Mouse (Mus musculus) megakaryocyte-erythroid progenitor cell, adult 5-6 weeks (primary cell): ENCODE measurements around the gene Usp10. TPM values are rescaled to one million over a fixed set of nuclear protein-coding genes. Genes with fewer than 3 reads are reported as not detected.

Source experiments
- ATAC-seq: replicated peaks from 2 replicates; pipeline ENCODE4 v1.8.0; 2016; ENCODE audit warnings: mild to moderate bottlenecking, inconsistent platforms; ENCODE audit not compliant: severe bottlenecking, poor library complexity, low FRiP score, low TSS enrichment
- total RNA-seq, 2 experiments: library from RNA; stranded (forward) in 1 of 2; stranded (reverse) in 1 of 2; fragments of 200-1000, 215-1000 nt in 1 of 2; fragments of >200 nt in 1 of 2; fragmentation: Nextera tagmentation in 1 of 2; gene quantifications; 2 replicates each; pipeline ENCODE4 v1.2.3; 2014 to 2017

Gene Usp10
- total RNA-seq, 2 experiments from 2014 or later: 78.8 to 258 TPM

DNA sequence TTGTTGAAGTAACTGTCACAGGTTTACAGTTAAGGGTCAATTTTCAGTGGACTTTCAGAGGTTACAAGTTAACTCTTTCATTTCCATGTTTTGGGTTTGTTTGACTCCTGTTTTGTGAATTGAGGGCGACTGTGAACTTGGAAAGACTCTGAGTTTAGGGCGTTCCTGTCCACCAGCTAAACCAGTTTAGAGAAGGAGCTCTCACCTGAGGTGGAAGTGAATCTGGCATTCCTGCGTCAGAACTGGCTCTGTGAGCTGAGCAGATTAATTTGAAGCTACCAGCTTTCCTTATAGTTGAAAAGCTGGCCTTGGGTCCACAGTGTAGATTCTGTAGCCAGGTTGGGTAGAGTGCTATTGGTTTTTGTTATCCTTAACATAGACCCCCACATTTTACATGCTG lies 3.0 kb downstream of the Usp10 start:
- ATAC-seq: no peak

DNA sequence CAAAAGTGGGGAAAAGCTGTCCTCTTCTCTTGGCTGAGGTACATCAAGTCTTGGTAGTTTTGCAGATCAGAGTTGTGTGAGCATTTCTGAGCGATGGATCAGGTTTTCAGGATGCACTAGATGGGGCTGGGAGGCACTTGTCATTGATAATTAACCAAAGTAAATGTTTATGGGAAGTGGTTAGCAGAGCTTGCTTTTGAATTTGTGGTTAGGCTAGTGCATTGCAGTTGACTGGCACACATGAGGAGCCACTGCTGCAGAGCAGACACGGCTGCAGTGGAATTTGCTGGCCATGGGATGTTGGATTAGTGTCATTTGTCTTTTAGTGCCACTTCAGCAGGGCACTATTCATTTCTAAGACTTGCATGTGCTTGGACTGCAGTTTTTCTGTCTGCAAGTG lies 4.0 kb downstream of the Usp10 start:
- no peak for ATAC-seq

DNA sequence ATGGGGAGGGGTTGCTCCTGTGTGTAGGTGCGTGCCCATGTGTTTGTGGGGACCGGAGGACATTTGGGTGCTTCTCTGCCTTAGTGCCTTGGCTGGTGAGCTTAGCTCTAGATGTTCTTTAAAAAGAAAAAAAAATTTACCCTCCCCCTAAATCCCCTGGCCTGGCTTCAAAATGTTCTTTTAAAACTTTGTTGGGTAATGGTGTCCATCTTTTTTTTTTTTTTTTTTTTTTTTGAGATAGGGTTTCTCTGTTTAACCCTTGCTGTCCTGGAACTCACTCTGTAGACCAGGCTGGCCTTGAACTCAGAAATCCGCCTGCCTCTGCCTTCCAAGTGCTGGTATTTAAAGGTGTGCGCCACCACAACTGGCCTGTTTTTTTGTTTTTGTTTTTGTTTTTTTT lies 5.1 kb downstream of the Usp10 start:
- ATAC-seq: no peak

DNA sequence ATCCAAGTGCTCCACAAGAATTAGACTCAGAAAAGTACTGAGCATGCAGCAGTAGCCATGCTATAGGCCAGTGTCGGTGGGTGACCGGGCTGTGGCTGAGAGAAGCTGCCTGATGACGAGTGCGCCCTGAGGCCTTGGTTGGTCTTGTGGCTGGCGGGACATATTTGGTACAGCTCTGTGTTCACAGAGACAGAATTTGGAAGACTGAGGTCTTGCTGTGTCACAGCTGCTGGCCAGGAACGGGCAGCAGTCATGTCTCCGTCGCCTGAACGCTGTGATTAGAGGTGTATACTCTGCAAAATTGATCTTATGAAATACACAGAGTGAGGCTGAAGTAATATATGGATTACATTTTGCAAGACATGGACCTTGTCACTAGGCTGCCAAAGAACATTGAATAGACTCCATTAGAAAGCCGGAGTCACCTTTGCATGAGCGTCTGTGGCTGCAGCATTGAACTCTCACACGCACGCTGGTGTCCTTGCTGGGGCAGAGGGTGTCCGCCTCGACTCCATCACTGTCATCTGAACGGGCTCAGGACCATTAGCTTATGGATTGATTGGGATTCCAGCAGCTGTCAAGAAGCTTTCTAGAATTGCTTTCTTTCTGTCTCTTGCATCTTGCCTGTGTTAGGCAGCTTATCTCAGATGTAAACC lies 6.2 kb downstream of the Usp10 start:
- ATAC-seq: no peak

DNA sequence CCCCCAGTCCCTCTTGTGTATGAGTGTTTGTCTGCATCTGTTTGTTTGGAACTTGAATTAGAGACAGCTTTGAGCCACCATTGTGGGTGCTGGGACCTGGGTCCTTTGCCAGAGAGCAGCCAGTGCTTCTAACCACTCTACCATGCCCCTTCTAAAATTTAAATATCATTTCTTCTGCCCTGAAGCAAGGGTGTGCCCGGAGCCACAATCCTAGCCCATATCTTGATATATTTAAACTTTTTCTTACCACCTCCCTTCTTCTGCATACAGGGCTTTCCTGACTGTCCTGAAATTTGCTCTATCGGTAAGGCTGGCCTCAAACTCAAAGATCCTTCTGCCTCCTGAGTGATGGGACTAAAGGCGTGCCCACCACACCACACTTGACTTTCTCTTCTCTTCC lies 7.3 kb downstream of the Usp10 start:
- ATAC-seq: no peak

DNA sequence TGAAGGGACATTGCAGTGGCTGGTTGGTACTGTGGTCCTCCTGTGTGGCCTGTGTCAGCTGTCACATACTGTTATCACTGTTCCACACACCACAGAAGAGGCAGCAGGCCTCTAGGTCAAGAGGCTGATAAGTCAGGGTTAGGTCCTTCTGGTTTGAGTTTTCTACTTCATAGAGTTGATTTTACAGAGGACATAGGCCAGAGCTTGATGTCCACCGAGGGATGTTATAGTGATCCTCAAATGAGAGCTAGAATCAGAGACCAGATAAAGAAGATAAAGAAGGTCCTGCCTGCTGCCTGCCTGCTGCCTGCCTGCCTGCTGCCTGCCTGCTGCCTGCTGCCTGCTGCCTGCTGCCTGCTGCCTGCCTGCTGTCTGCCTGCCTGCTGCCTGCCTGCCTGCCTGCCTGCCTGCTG lies 8.0 kb downstream of the Usp10 start:
- ATAC-seq: peak; percentile 86

DNA sequence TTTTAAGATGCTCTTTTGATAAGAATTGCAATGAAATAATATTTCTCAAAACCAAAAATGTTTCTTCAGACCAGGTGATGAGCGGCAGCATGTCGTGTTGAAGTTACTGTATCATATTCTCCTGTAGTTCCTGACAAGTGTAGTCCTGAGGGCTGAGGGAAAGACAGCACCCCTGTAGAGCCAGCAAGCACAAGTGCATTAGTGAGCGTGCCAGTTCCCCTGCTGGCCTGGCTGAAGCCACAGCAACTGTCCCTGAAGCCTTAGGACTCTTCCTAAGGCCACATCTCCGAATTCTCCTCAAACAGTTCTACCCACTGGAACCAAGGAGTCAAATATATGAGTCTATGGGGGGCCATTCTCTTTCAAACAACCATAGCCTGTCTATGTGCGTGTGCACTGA lies 13.1 kb downstream of the Usp10 start:
- ATAC-seq: no peak

DNA sequence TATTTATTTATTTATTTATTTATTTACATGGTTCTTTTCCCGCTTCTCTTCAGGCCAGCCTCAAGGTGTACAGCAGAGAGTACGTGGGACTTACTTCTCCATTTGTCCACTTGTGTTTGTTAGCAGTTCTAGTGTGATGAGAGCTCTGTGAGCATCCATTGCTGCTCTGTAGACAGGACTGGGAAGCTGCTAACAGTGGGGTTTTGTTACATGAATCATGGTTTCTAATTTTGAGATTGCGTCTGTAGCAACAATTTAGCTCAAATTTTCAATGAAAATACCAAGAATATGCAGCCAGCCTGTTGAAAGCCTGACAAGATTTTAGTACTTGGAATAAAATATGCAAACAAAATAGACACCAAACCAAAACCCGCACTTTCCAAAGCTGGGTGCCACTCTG lies 15.3 kb downstream of the Usp10 start:
- ATAC-seq: no peak

DNA sequence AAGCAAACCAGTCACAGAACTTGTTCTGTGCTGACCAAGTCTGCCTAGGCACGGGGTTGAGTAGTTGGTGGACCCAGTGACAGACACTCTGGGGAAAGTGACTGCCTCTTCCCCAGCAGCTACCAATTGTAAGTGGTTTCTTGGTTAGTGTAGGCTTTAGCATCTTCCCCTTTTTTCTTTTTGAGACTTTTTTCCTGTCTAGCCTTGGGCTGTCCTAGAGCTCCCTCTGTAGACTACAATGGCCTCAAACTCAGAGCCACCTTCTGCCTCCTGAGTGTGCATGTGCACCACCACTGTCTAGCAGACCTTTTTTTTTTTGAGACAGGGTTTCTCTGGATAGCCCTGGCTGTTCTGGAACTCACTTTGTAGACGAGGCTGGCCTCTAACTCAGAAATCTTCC lies 16.3 kb downstream of the Usp10 start:
- ATAC-seq: no peak; the same call in 1 of the 2 replicates

DNA sequence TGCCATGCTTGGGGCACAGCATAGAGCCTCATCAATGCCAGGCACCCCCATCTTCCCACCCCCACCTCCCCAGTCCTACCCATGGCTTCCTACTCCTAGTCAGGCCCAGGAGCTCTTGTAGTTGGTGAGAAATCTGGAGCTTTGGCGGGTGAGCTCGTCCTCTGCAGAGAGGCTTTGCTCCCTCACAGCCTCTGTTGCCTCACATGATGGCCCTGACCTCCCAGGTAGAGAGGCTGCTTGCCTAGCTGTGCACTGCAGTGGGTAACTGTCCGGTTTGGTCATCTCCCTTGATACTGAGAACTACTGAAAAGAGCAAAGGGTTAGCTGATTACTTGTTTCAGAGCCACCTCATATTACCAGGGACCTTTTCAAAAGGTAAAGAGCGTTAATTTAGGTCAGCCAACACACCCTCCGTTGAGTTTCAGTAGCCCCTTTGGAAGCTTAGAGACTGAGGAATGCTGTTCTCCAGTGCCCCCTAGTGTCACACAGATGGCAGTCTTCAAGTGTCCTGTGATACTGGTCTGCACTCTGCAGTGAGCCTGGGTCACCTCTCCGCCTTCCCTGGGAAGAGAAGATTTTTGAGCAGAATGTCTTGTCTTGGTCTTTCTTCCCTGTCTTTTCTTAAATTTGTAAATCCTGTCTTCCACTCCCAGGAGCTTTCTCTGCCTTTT lies 17.4 kb downstream of the Usp10 start:
- peak; percentile 73 for ATAC-seq

DNA sequence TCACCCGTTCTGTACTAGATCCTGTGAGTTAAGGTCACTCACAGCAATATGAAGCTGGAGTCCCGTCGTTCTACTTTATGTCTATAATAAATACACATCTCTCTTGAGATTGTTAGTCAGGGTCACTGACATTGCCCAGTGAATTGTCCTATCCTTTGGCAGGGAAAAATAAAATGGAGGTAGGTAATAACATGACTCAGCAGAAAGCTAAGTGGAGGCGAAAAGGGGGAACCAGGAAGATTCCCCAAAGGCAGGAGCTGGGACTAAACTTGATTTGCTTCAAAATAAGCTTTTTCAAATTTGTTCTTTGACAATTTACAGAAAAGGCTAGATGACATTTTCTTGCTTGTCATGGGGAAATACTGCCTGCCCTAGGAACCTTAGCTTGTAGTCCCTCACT lies 21.2 kb downstream of the Usp10 start:
- ATAC-seq: no peak

DNA sequence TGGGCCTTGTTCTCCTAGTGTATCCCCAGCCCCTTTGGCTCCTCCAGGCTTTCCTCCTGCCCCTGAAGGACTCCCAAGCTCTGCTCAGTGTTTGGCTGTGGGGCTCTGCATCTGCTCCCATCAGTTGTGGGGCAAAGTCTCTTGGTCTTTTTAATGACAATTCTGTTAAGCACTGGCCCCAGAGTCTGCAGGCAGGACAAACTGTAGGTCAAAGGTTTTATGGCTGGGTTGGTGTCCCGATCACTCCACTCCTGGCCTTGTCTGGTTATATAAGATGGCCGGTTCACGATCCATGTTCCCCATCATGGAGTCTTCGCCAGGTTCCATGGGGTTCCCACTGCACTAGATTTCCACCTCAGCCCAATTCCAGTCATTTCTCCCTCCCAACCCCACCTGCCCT lies 23.5 kb downstream of the Usp10 start:
- ATAC-seq: no peak

DNA sequence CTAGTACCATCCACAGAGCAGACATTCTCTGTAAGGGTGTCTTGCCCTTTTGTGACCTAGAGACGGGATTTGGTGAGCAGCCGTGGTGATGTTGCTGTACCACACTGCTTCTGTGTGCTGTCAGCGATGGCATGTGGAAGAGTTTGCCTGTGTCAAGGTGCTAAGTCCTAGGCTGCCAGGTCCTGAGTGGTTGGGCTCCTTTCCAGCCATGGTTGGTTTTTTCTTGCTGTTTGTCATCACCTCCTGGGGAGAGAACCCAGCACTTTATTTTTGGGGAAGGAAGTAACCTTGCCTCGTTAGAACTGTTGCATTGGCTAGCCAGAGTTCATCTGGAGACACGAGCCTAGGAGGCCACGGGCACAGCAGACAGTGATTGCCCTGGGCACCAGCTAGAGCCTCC lies 25.4 kb downstream of the Usp10 start:
- no peak for ATAC-seq

DNA sequence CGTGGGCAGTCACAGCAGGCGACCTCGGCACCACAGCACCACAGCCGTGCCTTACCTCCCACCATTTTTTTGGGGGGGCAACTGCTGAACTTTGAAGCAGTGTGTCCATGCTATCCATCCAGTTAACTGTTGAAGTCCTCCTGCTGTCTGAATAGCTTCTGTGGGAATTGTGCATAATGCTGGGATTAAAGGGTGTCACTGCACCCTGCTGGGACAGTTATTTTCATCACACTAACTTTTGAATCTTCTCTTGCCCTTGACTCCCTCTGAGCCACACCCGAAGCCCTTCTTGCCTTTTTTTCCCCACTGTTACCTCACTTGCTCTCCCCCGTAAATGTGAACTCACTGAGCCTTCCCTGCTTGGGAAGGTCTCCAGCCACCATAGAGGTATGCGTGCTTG lies 28.3 kb downstream of the Usp10 start:
- no peak for ATAC-seq

DNA sequence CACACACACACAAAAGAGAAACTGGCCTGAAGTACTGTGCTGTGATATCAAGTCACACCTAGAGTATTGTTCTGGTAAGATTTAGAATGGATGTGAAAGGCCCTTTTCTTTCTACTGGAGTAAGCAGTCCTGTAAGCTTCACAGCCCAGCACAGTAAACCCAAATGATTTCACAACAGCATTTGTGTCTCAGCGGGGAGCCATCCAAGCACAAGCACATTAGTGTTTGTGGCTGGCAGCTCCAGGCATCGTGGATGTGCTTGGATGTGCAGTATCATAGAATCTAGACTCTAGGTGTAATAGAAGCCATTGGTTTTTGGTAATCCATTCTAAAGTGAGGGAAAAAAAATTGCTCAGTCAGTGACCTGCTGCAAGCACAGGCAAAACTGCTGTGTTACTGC lies 29.2 kb downstream of the Usp10 start:
- no peak for ATAC-seq

DNA sequence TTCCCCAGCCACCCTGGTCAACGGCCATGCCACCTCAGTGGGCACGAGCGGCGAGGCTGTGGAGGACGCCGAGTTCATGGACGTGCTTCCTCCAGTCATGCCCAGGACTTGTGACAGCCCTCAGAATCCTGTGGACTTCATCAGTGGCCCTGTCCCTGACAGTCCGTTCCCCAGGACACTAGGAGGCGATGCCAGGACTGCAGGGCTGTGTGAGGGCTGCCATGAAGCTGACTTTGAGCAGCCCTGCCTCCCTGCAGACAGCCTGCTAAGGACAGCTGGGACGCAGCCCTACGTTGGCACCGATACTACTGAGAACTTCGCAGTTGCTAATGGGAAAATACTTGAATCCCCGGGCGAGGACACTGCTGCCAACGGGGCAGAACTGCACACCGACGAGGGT lies 31.3 kb downstream of the Usp10 start:
- no peak for ATAC-seq

DNA sequence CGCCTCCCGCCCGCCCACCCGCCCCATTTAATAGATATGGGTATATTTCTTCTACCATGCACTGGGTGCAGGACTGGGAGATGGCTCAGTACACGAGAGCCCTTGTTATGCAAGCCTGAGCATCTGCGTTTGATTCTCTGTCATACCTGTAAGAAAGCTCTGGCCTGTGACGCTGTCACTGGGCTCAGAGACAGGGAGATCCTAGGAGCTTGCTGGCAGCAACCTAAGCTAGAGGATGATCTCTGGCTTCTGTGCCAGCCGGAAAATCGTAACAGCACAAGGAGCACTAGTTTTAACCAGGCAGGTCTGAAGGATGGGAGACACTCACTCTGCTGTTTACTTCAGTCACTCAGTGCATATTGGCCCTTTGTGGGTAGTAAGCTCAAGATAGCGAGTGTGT lies 33.5 kb downstream of the Usp10 start:
- no peak for ATAC-seq

DNA sequence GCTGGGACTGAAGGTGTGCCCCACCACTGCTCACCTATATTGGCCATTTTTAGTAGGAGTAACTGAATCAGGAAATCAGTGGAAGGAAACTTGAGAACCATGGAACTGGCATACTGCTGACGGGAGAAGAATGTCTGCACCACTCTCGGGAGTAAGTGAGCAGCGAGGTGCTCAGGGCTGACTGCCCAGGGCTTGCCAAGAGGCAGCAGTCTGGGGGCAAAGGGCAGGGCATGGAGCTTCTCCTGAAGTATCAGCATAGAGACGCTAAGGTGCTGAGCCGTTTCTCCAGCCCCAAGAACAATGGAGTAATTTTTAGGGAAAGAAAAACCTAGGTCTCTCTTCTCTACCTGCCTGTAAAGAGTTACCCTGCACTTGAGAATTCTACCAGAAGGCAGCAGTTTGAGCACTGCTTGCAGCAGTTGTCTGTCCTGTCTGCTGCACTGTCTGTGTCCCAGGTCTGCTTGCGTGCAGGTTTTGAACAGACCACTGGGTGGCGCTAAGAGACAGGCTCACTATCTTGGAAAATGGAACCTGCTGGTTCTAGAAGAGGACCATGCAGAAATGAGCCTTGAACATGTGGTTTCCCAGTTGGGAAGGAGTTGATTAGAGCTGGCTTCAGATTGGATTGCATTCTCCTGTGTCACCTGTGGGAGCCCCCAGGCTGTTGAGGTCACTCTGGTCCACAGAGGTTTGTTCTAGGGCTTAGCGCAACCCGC lies 34.1 kb downstream of the Usp10 start:
- ATAC-seq: peak; percentile 76

DNA sequence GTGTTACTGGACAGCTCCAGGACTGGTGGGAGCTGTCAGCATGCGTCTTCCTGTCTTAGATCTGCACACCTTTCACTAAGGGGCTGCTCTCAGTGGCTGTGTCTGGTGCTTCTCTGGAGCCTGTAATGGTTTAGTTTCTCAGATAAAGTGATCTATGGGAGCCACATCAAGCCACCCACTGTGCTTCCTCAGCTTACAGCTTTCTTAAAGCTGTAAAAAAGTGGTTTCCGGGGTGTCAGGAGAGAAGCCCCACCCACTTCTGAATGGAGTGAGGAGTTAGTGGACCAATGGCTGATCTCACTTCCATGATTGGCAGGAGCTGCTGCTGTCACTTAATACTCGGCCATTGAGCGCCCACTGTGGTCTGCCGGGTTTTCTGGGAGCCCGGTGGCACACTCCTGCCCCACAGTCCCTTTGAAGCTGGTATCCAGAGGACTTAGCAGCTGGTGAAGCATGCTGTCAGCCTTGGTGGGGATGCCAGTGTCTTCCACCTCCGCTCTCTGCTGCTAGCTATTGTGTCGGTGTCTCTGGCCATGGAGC lies 36.2 kb downstream of the Usp10 start:
- no peak for ATAC-seq

DNA sequence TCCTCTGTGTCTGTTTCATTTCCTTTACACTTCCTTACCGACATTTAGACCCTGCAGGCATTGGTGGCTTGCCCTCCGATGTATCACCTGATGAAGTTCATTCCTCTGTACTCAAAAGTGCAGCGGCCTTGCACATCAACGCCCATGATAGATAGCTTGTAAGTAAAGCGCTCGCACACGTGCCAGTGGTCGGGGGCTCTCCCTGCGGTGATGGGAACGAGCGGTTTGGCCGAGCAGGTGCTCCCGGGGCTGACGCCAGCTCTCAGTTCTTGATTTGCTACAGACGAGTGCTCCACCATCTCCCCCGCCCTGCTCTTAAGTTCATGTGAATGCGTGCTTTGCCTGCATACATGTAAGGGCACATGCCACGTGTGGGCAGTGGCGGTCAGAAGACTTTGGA lies 37.5 kb downstream of the Usp10 start:
- no peak for ATAC-seq

DNA sequence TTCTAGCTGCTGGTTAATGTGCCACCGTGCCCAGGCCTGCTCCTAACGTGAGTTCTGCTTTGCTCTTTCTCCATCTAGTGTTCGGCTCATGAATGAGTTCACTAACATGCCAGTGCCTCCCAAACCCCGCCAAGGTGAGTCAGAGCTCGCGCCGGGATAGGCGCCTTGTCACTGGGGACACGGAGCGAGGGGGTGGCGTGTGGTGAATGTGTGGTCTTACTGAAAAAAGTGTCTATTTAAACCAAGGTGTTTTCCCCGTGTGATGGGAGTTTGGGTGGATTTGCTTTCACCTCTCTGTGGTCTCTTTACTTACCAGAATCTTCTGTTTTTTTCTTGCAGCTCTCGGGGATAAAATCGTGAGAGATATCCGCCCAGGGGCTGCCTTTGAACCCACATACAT lies 38.2 kb downstream of the Usp10 start:
- ATAC-seq: no peak
